Mouse (Mus musculus): Measurements from ENCODE around the gene Esr1. TPM values are rescaled to one million over a fixed set of nuclear protein-coding genes. Genes with fewer than 3 reads are reported as not detected.

Gene Esr1
- polyA plus RNA-seq, 1 experiment from 2014 or later = 0.24 TPM

- H3K4me1 ChIP-seq = no peaks in the 10 kb centered on the region
- H3K27ac ChIP-seq = no peak overlapping the region
- DNase-seq (ENCODE audit: low spot score) = no peak
- WGBS = 85% methylated on average over 5 of the region's 5 CpGs
- H3K9me3 ChIP-seq (replicated peaks) = no peaks in the 10 kb centered on the region
- no peaks in the 10 kb centered on the region for H3K36me3 ChIP-seq
- no peaks in the 10 kb centered on the region for H3K27me3 ChIP-seq (ENCODE audit: low read depth, poor library complexity, severe bottlenecking)
- H3K4me3 ChIP-seq = no peak overlapping the region
Observed at GRCm38 (mm10) chr10:4824366-4824765, 213.0 kb downstream of the Esr1 start.

GRCm38 (mm10) chr10:4830592-4830991 is 219.2 kb downstream of the Esr1 start:
- H3K4me1 ChIP-seq = no peaks in the 10 kb centered on the region
- H3K9me3 ChIP-seq (replicated peaks) = no peaks in the 10 kb centered on the region
- H3K36me3 ChIP-seq = no peaks in the 10 kb centered on the region
- H3K27ac ChIP-seq = no peak overlapping the region
- H3K27me3 ChIP-seq (ENCODE audit: low read depth, poor library complexity, severe bottlenecking) = no peaks in the 10 kb centered on the region
- H3K4me3 ChIP-seq = no peak overlapping the region
- DNase-seq (ENCODE audit: low spot score) = no peak
- WGBS = 89% methylated on average over 6 of the region's 6 CpGs

- no peak overlapping the region for H3K27ac ChIP-seq
- WGBS = 93% methylated on average over 4 of the region's 4 CpGs
- no peaks in the 10 kb centered on the region for H3K27me3 ChIP-seq (ENCODE audit: low read depth, poor library complexity, severe bottlenecking)
- H3K9me3 ChIP-seq (replicated peaks) = no peaks in the 10 kb centered on the region
- no peak for DNase-seq (ENCODE audit: low spot score)
- H3K36me3 ChIP-seq = no peaks in the 10 kb centered on the region
- H3K4me1 ChIP-seq = no peaks in the 10 kb centered on the region
- H3K4me3 ChIP-seq = no peak overlapping the region
Observed at GRCm38 (mm10) chr10:4838099-4838498, 226.7 kb downstream of the Esr1 start.

GRCm38 (mm10) chr10:4841039-4841438 is 229.6 kb downstream of the Esr1 start:
- no peaks in the 10 kb centered on the region for H3K36me3 ChIP-seq
- no peak for DNase-seq (ENCODE audit: low spot score)
- no peaks in the 10 kb centered on the region for H3K4me1 ChIP-seq
- no peak overlapping the region for H3K27ac ChIP-seq
- no peak overlapping the region for H3K4me3 ChIP-seq
- no peaks in the 10 kb centered on the region for H3K9me3 ChIP-seq (replicated peaks)
- no peaks in the 10 kb centered on the region for H3K27me3 ChIP-seq (ENCODE audit: low read depth, poor library complexity, severe bottlenecking)

- Histone ChIP-seq H3K27me3 (ENCODE audit: low read depth, poor library complexity, severe bottlenecking) (no peaks in the 10 kb centered on the region), H3K4me3 (no peak overlapping the region), H3K4me1 (no peaks in the 10 kb centered on the region), H3K9me3 (replicated peaks) (no peaks in the 10 kb centered on the region), H3K27ac (no peak overlapping the region), H3K36me3 (no peaks in the 10 kb centered on the region)
- DNase-seq (ENCODE audit: low spot score) = no peak
- WGBS = 92% methylated on average over 2 of the region's 2 CpGs
Observed at GRCm38 (mm10) chr10:4847523-4847922, 236.1 kb downstream of the Esr1 start.

GRCm38 (mm10) chr10:4849881-4850280 is 238.5 kb downstream of the Esr1 start:
- Histone ChIP-seq H3K4me3 (no peak overlapping the region), H3K9me3 (replicated peaks) (no peaks in the 10 kb centered on the region), H3K27me3 (ENCODE audit: low read depth, poor library complexity, severe bottlenecking) (no peaks in the 10 kb centered on the region), H3K4me1 (no peaks in the 10 kb centered on the region), H3K27ac (no peak overlapping the region), H3K36me3 (no peaks in the 10 kb centered on the region)
- no peak for DNase-seq (ENCODE audit: low spot score)
- WGBS = 94% methylated on average over 3 of the region's 3 CpGs

GRCm38 (mm10) chr10:4875076-4875737 is 263.8 kb downstream of the Esr1 start:
- no peaks in the 10 kb centered on the region for H3K4me1 ChIP-seq
- DNase-seq (ENCODE audit: low spot score) = no peak
- no peaks in the 10 kb centered on the region for H3K27me3 ChIP-seq (ENCODE audit: low read depth, poor library complexity, severe bottlenecking)
- H3K9me3 ChIP-seq (replicated peaks) = no peaks in the 10 kb centered on the region
- H3K36me3 ChIP-seq = no peaks in the 10 kb centered on the region
- 86% methylated on average over 8 of the region's 8 CpGs for WGBS
- H3K27ac ChIP-seq = no peak overlapping the region
- H3K4me3 ChIP-seq = no peak overlapping the region

GRCm38 (mm10) chr10:4881391-4881790 is 270.0 kb downstream of the Esr1 start:
- Histone ChIP-seq H3K9me3 (replicated peaks) (no peaks in the 10 kb centered on the region), H3K4me1 (no peaks in the 10 kb centered on the region), H3K27ac (no peak overlapping the region), H3K27me3 (ENCODE audit: low read depth, poor library complexity, severe bottlenecking) (no peaks in the 10 kb centered on the region), H3K36me3 (no peaks in the 10 kb centered on the region), H3K4me3 (no peak overlapping the region)
- 78% methylated on average over 1 of the region's 1 CpGs for WGBS
- no peak for DNase-seq (ENCODE audit: low spot score)

GRCm38 (mm10) chr10:4885506-4885905 is 274.1 kb downstream of the Esr1 start:
- H3K4me1 ChIP-seq = no peaks in the 10 kb centered on the region
- no peak for DNase-seq (ENCODE audit: low spot score)
- no peaks in the 10 kb centered on the region for H3K27me3 ChIP-seq (ENCODE audit: low read depth, poor library complexity, severe bottlenecking)
- 86% methylated on average over 3 of the region's 3 CpGs for WGBS
- no peaks in the 10 kb centered on the region for H3K9me3 ChIP-seq (replicated peaks)
- no peaks in the 10 kb centered on the region for H3K36me3 ChIP-seq
- no peak overlapping the region for H3K4me3 ChIP-seq
- no peak overlapping the region for H3K27ac ChIP-seq

- Histone ChIP-seq H3K9me3 (replicated peaks) (no peaks in the 10 kb centered on the region), H3K27ac (no peak overlapping the region), H3K4me3 (no peak overlapping the region), H3K36me3 (no peaks in the 10 kb centered on the region), H3K4me1 (no peaks in the 10 kb centered on the region), H3K27me3 (ENCODE audit: low read depth, poor library complexity, severe bottlenecking) (no peaks in the 10 kb centered on the region)
- 90% methylated on average over 8 of the region's 8 CpGs for WGBS
- no peak for DNase-seq (ENCODE audit: low spot score)
Observed at GRCm38 (mm10) chr10:4885961-4886360, 274.6 kb downstream of the Esr1 start.

- H3K4me1 ChIP-seq = no peaks in the 10 kb centered on the region
- H3K9me3 ChIP-seq (replicated peaks) = no peaks in the 10 kb centered on the region
- no peak overlapping the region for H3K27ac ChIP-seq
- no peak overlapping the region for H3K4me3 ChIP-seq
- H3K36me3 ChIP-seq = no peaks in the 10 kb centered on the region
- H3K27me3 ChIP-seq (ENCODE audit: low read depth, poor library complexity, severe bottlenecking) = no peaks in the 10 kb centered on the region
- no peak for DNase-seq (ENCODE audit: low spot score)
- WGBS = 34% methylated on average over 1 of the region's 1 CpGs
Observed at GRCm38 (mm10) chr10:4893475-4893874, 282.1 kb downstream of the Esr1 start.

- Histone ChIP-seq H3K9me3 (replicated peaks) (no peaks in the 10 kb centered on the region), H3K4me3 (no peak overlapping the region), H3K36me3 (no peaks in the 10 kb centered on the region), H3K27me3 (ENCODE audit: low read depth, poor library complexity, severe bottlenecking) (no peaks in the 10 kb centered on the region), H3K27ac (no peak overlapping the region), H3K4me1 (no peaks in the 10 kb centered on the region)
- no peak for DNase-seq (ENCODE audit: low spot score)
- WGBS = 83% methylated on average over 4 of the region's 4 CpGs
Observed at GRCm38 (mm10) chr10:4897789-4898188, 286.4 kb downstream of the Esr1 start.

- H3K27me3 ChIP-seq (ENCODE audit: low read depth, poor library complexity, severe bottlenecking) = no peaks in the 10 kb centered on the region
- H3K27ac ChIP-seq = no peak overlapping the region
- no peak for DNase-seq (ENCODE audit: low spot score)
- H3K9me3 ChIP-seq (replicated peaks) = no peaks in the 10 kb centered on the region
- no peaks in the 10 kb centered on the region for H3K36me3 ChIP-seq
- H3K4me1 ChIP-seq = no peaks in the 10 kb centered on the region
- WGBS = 75% methylated on average over 7 of the region's 7 CpGs
- no peak overlapping the region for H3K4me3 ChIP-seq
Observed at GRCm38 (mm10) chr10:4900324-4900723, 288.9 kb downstream of the Esr1 start.

- H3K36me3 ChIP-seq = no peaks in the 10 kb centered on the region
- no peak overlapping the region for H3K27ac ChIP-seq
- H3K4me3 ChIP-seq = no peak overlapping the region
- no peak for DNase-seq (ENCODE audit: low spot score)
- H3K4me1 ChIP-seq = no peaks in the 10 kb centered on the region
- H3K27me3 ChIP-seq (ENCODE audit: low read depth, poor library complexity, severe bottlenecking) = no peaks in the 10 kb centered on the region
- no peaks in the 10 kb centered on the region for H3K9me3 ChIP-seq (replicated peaks)
- WGBS = 90% methylated on average over 2 of the region's 2 CpGs
Observed at GRCm38 (mm10) chr10:4909271-4909670, 297.9 kb downstream of the Esr1 start.
